Comparison of ENCODE assay signal across 7 mouse cellular contexts in the genomic region with DNA sequence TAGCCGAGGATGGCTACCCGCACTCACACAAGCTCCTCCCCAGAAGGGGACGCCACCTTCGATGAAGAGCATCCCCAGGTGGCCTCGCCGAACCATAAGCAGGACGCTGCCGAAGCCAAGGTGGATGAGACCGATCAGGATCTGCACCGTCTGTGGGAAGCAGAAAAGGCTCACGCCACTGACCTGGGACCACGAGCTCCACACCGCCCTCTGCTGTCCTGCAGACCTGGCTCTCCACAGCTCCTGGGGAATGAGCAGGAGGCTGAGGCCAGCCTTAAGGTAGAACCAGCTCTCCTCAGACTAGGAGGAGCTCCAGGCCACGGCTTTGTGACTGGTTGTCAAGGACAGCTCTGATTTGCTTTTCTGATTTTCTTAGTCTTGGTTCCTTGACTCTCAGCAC. TPM values are rescaled to one million over a fixed set of nuclear protein-coding genes. Genes with fewer than 3 reads are reported as not detected.
DNase-seq lines count a peak whose midpoint lies in the region; ATAC-seq and TF ChIP-seq lines count a peak whose summit lies in the region.

No protein-coding gene starts in this region.

- ATAC-seq in forebrain, embryonic 14.5 days = no peak
- ATAC-seq in kidney, embryonic 15.5 days (replicated peaks; ENCODE audit: low FRiP score) = no peak; the same call in 1 of the 2 replicates

- H3K36me3 ChIP-seq in forebrain, embryonic 14.5 days (ENCODE audit: control insufficient read depth, insufficient read depth, low read length) = no peaks in the 10 kb centered on the region
- no peaks in the 10 kb centered on the region for H3K36me3 ChIP-seq in kidney, embryonic 15.5 days

- no peak overlapping the region for H3K4me3 ChIP-seq in bone marrow, adult 2 months (replicated peaks; ENCODE audit: control insufficient read depth, low read depth, low read length)
- H3K4me3 ChIP-seq in forebrain, embryonic 14.5 days (ENCODE audit: low read depth, low read length) = no peak overlapping the region
- H3K4me3 ChIP-seq in kidney, embryonic 15.5 days (replicated peaks) = no peak overlapping the region

- no peaks in the 10 kb centered on the region for H3K9me3 ChIP-seq in forebrain, embryonic 14.5 days (replicated peaks; ENCODE audit: control insufficient read depth, low read length)
- no peaks in the 10 kb centered on the region for H3K9me3 ChIP-seq in kidney, embryonic 15.5 days (replicated peaks)

- H3K27me3 ChIP-seq in forebrain, embryonic 14.5 days (replicated peaks; ENCODE audit: control insufficient read depth, insufficient read depth, low read length) = no peaks in the 10 kb centered on the region
- no peaks in the 10 kb centered on the region for H3K27me3 ChIP-seq in kidney, embryonic 15.5 days

- H3K9ac ChIP-seq in forebrain, embryonic 14.5 days (ENCODE audit: low read length) = no peak overlapping the region
- H3K9ac ChIP-seq in kidney, embryonic 15.5 days = no peak overlapping the region

- H3K27ac ChIP-seq in bone marrow, adult 2 months (ENCODE audit: control insufficient read depth, insufficient read depth, low read depth, low read length, poor library complexity) = no peak overlapping the region
- H3K27ac ChIP-seq in forebrain, embryonic 14.5 days (ENCODE audit: low read depth, low read length) = no peak overlapping the region
- H3K27ac ChIP-seq in kidney, embryonic 15.5 days = no peak overlapping the region

- peak; percentile 29 for DNase-seq in right cerebral cortex, postnatal 4 days
- DNase-seq in right cerebral cortex, postnatal 25 days = no peak
- DNase-seq in forebrain, embryonic 14.5 days (ENCODE audit: low spot score) = peak; percentile 4
- peak; percentile 66 for DNase-seq in lung, postnatal 36 days
- peak; percentile 29 to 34 for DNase-seq in thymus, postnatal 36 days

- H3K4me1 ChIP-seq in bone marrow, adult 2 months (ENCODE audit: control insufficient read depth, insufficient read depth, low read length) = peaks cover 6% of the 10 kb centered on the region; the same call in 1 of the 2 replicates
- no peaks in the 10 kb centered on the region for H3K4me1 ChIP-seq in forebrain, embryonic 14.5 days (ENCODE audit: control insufficient read depth, insufficient read depth, low read length)
- peaks cover 12% of the 10 kb centered on the region for H3K4me1 ChIP-seq in kidney, embryonic 15.5 days

- no peak for TF ChIP-seq POLR2A in bone marrow, adult 2 months (IDR thresholded peaks at IDR 0.05; ENCODE audit: borderline replicate concordance, control insufficient read depth, low read depth, low read length)

- peak; percentile 74 for TF ChIP-seq CTCF in bone marrow, adult 2 months (IDR thresholded peaks at IDR 0.05; ENCODE audit: control insufficient read depth, insufficient read depth, low read length)

- H3K4me2 ChIP-seq in forebrain, embryonic 14.5 days (ENCODE audit: low read length) = no peak overlapping the region
- peak overlapping the region; percentile 48 for H3K4me2 ChIP-seq in kidney, embryonic 15.5 days

- WGBS in bone marrow, adult 2 months = 37% methylated on average over 14 of the region's 14 CpGs
- 22% methylated on average over 14 of the region's 14 CpGs for WGBS in forebrain, embryonic 14.5 days
- WGBS in kidney, embryonic 15.5 days = 22% methylated on average over 14 of the region's 14 CpGs

RNA-seq across cellular contexts. Expression of gene Ms4a10, which starts 8.7 kb away (rescaled TPM):
- not detected in 2 replicates for polyA plus RNA-seq in bone marrow, adult 2 months (2011; ENCODE audit: insufficient read depth, insufficient read length, low replicate concordance, missing spikeins)
- polyA plus RNA-seq in forebrain, embryonic 14.5 days (2014; fragmentation: Nextera tagmentation; extraction: Ambion mirVana) = not detected in 2 replicates
- 0.31 TPM in 1 of 2 replicates, not detected in the other for polyA plus RNA-seq in kidney, embryonic 15.5 days (2015; fragmentation: Nextera tagmentation; extraction: Ambion mirVana)

RNA-seq across cellular contexts. Expression of gene Ms4a15, which starts 9.9 kb away (rescaled TPM):
- not detected in 2 replicates for polyA plus RNA-seq in bone marrow, adult 2 months (2011; ENCODE audit: insufficient read depth, insufficient read length, low replicate concordance, missing spikeins)
- polyA plus RNA-seq in forebrain, embryonic 14.5 days (2014; fragmentation: Nextera tagmentation; extraction: Ambion mirVana) = 0.25 TPM in 1 of 2 replicates, not detected in the other
- not detected in 2 replicates for polyA plus RNA-seq in kidney, embryonic 15.5 days (2015; fragmentation: Nextera tagmentation; extraction: Ambion mirVana)

RNA-seq across cellular contexts. Expression of gene Ccdc86, which starts 34.1 kb away (rescaled TPM):
- 4.4 and 5.8 TPM in 2 replicates for polyA plus RNA-seq in bone marrow, adult 2 months (2011; ENCODE audit: insufficient read depth, insufficient read length, low replicate concordance, missing spikeins)
- polyA plus RNA-seq in forebrain, embryonic 14.5 days (2014; fragmentation: Nextera tagmentation; extraction: Ambion mirVana) = 12.1 and 15.0 TPM in 2 replicates
- polyA plus RNA-seq in kidney, embryonic 15.5 days (2015; fragmentation: Nextera tagmentation; extraction: Ambion mirVana) = 33.1 and 33.4 TPM in 2 replicates

RNA-seq across cellular contexts. Expression of gene Ms4a18, which starts 34.7 kb away (rescaled TPM):
- polyA plus RNA-seq in bone marrow, adult 2 months (2011; ENCODE audit: insufficient read depth, insufficient read length, low replicate concordance, missing spikeins) = not detected in 2 replicates
- polyA plus RNA-seq in forebrain, embryonic 14.5 days (2014; fragmentation: Nextera tagmentation; extraction: Ambion mirVana) = not detected in 2 replicates
- polyA plus RNA-seq in kidney, embryonic 15.5 days (2015; fragmentation: Nextera tagmentation; extraction: Ambion mirVana) = not detected in 2 replicates

RNA-seq across cellular contexts. Expression of gene Ptgdr2, which starts 46.2 kb away (rescaled TPM):
- not detected in 2 replicates for polyA plus RNA-seq in bone marrow, adult 2 months (2011; ENCODE audit: insufficient read depth, insufficient read length, low replicate concordance, missing spikeins)
- 0.16 and 0.18 TPM in 2 replicates for polyA plus RNA-seq in forebrain, embryonic 14.5 days (2014; fragmentation: Nextera tagmentation; extraction: Ambion mirVana)
- polyA plus RNA-seq in kidney, embryonic 15.5 days (2015; fragmentation: Nextera tagmentation; extraction: Ambion mirVana) = 0.08 and 0.09 TPM in 2 replicates
